Mouse (Mus musculus) Muller cell, postnatal 12 days (primary cell): ENCODE data around the gene Ackr4.
A peak's percentile ranks its signal among the peaks of the same experiment; 100 is the strongest.

Source experiments
- DNase-seq: peaks from one replicate; pipeline ENCODE4 v3.0.0-alpha.2; 2015; ENCODE audit errors: inconsistent ontology term

Gene Ackr4

DNA sequence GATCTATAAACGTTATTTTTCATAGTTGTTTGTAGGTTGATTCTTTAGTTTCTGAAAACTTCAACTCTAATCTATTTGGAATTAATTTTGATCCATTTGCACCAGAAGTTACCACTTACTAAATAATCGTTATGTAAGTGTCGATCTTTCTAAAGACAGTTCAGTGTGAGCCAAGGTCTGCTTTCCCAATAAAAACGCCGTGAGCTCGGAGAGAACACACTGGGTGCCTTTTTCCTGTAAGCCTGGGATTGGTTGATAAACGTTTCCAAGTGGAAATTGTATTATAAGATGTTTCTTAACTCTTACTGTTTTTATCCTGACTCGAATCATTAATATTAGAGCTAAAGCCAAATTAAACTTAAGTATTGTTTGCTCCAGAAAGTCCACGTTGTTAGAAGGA is 19.8 kb downstream of the Ackr4 start:
- DNase-seq: no peak

DNA sequence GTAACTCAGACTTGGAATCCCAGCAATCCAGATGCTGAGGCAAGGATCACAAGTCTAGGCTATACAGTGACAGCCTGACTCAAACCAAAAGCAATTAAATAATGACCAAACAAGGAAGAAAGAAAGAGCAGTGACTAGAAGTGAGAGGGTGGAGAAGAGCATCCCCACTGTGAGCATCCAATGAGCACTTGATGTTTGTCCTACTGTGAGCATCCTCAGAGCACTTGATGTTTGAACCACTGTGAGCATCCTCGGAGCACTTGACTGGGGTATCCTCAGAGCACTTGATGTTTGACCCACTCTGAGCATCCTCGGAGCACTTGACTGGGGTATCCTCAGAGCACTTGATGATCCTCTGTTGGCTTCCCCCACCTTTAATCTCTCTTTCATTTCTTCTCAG is 21.7 kb downstream of the Ackr4 start:
- no peak for DNase-seq

DNA sequence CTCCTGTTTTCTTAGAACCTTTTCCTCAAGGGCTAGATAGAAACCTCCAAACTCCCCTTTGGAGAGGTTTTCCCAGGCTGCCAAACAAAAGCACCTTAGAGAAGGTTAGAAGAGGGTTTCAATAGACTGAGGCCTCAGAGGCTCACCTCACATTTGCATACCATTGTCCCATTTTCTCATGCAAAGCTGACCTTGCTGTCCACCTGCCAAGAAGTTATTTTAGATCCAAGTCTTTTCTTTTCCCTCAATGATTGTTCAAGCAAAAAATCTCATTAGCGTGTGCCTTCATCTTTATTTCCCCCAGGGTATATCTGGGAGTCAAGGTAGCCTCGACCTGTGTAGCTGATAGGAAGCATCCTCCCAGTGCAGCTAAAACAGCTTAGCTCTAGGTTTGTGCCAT is 23.8 kb downstream of the Ackr4 start:
- no peak for DNase-seq

DNA sequence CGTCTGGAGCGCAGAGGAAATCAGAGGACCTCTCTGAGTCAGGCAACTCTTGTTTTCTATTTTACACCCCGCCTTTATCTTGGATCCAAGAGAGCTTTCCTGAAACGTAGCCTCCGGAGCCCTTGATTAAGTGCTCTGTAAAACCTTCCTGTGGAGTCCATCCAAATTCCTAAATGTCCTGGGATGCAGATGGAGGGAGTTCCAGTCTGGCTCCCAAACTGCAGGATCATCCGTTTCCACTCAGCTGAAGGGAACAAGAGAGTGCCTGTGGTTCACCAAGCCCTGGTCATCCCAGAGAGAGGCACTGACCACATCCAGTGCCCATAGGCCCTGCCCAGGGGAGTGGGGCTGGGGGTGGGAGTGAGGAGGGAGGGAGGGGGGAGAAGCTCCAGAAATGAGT is 24.4 kb downstream of the Ackr4 start:
- DNase-seq: peak; percentile 52

DNA sequence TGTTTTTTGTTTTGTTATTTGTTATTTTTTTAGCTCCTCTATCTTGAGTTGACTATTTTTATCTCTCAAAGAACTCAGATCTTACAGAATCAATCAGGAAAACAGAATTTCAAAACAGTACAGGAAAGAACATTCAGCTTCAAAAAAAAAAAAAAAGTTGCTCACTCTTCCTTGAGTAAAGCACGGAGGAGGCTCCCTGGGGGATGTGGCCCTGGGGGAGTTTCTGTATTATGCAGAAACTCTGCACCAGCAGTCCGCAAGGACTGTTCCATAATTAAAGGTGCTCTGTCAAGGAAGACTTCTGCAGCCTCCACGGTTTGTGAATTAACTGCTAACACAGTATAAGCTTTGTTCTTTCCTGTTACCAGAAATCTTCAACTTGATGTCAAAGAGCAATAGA is 25.3 kb downstream of the Ackr4 start:
- no peak for DNase-seq

DNA sequence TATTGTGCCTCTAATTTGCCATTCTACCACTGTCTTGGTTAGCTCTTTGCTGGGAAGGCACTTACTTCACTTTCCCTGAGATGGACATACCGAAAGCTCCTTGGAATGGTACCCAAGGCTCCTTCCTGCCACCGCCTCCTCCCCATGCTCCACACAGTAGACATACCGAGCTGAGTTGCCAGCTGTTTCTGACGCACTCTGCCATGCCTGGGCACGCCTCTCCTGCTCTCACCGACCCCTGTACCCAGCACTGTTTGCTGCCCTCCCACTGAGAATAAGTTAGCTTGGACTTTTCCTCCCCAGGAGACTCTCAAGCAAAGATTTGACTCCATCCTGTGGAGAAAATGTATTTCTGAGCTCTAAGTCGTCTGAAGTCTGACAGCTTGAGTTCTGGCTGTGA is 25.9 kb downstream of the Ackr4 start:
- no peak for DNase-seq

DNA sequence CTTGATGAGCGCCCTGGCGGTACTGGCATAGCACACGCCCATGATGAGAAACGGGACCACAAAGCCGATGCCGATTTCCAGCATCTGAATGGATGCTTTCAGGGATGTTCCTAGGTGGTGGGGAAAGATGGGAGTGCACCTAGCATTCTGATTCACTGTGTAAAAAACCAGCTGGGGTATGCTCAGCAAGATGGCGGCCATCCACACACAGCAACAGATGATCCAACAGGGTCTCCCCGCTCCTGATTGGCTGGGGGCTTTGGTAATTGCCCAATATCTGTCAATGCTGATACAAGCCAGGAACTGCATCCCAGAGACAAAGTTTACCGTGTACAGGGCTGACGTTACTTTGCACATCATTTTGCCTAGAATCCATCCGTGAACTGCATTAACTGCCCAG is 27.7 kb downstream of the Ackr4 start:
- no peak for DNase-seq

DNA sequence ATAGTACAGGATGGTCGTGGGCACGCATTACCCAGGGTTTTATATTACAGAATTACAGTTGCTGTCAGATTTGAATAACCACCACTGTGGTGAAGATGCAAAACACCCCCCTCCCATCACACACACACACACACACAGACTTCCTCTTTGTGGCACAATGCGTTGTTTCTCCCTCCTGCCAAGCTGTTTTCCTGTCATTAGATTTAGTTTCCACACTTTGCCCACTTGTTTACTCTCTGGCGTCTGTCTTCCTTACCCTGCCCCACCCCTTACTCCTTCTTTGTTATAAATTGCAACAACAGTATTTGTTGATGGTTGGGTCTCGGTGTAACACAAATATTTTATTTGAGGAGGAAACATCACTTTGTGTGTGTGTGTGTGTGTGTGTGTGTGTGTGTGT is 28.5 kb downstream of the Ackr4 start:
- no peak for DNase-seq

DNA sequence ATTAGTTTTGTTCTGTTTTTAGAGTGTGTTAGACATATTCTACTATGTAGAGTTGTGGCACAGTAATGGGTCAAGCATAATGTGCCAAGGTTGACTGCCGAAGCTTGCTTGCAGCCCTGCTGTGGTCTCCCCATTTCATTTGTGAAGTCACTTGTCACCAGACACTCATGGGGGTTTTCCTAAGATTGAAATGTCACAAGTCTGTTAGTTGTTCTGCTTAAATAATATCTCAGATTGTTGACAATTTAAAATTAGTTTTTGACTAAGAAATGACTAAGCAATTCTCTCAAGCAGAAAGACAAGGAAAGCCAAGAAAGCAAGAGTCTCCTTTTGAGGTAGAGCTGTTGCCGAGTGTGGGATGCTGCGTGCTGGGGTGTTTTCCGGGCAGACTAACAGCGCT is 33.8 kb downstream of the Ackr4 start:
- DNase-seq: no peak

DNA sequence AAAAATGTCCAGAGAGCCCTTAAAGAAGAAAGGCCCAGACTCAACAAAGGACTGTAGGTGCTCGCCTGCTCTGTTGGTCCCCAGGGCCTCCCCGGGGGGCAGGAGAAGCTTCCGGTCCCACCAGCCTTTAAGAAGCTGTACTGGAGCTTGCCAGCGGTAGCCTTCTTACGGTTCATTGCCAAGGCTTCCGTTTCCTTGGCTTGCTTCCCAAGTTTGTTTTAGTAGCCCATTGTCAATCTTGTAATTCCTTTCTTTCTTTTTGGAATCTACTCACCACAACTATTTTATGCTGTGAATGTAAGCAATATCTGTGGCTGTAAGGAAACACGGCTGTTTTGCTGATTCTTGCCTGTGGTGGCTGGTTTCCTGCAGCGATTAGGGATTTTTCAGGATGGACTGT is 38.2 kb downstream of the Ackr4 start:
- DNase-seq: peak; percentile 84

DNA sequence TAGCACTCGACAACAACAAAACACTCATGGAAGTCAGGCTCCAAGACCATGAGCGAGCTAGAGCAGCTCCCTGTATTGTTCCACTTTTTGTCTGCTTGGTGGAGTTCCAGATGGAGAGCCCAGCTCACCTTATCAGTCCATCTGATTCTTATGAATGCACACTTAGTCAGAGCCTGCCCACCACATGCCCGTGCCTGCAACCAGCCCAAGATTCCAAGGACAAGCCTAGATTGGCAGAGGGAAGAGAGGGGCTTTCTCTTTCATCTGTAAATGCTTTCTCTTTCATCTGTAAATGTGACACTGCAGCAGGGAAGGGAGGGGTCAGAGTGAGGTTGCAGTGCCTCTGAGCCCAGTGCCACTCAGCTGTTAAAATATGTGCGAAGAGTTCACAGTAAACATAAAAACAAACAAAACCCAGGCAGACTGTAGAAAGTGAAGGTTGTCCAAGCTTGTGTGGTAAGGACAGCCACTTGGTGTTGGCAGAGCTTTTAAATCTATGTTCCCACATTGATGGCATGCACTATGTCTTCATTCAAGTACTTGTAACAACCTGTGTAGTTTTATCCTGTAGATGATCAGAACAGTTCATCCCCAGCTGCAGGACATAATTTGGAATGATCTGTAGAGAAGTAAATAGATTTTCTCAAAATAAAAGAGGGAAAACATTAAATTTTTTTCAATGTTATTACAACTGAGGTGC is 40.9 kb downstream of the Ackr4 start:
- DNase-seq: no peak

DNA sequence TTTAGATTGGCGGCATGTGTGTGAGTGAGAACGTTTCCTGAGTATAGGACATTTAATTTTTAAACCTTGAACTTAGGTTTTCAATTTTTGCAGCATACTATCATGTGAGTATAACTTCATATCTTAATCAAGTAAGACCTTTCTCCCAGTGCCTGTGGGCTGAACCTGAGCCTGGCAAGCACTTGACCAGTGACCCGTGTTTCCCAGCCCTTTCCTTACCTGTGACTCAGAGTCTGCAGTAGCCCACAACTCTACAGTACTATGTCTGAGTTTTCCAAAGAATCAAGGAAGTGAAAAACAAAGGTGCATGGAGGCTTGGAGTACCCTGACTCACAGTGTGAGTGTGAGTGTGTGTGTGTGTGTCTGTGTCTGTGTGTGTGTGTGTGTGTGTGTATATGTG is 46.7 kb downstream of the Ackr4 start:
- DNase-seq: no peak

DNA sequence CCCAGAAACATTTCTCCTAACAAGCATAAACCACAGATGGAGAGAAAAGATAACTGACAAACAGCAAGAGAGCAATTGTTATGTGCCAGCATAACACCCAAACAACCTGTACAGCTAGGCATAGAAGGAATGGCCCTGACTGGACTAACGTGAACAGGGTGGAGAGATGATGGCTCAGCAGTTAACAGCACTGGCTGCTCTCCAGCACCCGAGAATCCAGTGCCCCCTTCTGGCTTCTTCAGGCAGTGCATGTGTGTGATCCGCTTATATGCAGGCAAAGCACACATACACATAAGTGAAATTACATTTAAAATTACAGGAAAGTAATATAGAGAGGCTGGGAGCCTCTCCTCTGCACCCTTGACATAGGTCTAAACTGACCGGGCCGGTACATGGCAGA is 47.4 kb downstream of the Ackr4 start:
- no peak for DNase-seq

DNA sequence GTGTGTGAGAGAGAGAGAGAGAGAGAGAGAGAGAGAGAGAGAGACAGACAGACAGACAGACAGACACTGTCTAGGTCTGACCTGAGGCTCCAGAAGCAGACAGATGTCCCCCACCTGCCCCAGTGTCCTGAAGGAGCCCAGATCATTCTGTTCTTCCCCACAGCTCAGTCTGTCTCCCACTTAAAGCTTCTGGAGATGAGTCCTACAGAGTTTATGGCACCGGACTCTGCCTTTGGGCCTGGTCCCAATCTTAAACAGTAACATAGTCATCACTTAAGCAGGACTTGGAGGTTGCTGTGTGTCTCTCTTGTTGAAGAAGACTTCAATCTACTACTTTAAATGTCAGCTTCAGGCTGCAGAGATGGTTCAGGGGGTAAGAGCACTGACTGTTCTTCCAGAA is 48.0 kb downstream of the Ackr4 start:
- DNase-seq: no peak

DNA sequence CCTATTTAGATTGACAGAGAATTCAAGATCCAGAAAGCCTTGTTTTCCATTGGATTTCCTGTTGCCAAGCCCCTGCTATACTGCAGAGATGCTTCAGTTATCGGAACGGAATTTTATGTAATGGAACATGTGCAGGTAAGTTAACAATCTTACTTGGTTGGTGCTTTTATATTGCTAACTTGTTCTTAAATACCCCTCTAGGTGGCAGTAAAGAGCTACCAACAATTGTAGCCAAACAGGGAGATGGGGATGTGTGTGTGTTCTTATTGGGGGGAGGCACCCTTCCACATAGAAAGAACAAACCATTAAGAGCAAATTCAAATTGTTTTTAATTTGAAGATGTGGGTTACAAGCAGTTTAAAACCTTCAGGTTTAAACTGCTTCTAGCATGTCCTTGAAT is 50.9 kb downstream of the Ackr4 start:
- DNase-seq: no peak

DNA sequence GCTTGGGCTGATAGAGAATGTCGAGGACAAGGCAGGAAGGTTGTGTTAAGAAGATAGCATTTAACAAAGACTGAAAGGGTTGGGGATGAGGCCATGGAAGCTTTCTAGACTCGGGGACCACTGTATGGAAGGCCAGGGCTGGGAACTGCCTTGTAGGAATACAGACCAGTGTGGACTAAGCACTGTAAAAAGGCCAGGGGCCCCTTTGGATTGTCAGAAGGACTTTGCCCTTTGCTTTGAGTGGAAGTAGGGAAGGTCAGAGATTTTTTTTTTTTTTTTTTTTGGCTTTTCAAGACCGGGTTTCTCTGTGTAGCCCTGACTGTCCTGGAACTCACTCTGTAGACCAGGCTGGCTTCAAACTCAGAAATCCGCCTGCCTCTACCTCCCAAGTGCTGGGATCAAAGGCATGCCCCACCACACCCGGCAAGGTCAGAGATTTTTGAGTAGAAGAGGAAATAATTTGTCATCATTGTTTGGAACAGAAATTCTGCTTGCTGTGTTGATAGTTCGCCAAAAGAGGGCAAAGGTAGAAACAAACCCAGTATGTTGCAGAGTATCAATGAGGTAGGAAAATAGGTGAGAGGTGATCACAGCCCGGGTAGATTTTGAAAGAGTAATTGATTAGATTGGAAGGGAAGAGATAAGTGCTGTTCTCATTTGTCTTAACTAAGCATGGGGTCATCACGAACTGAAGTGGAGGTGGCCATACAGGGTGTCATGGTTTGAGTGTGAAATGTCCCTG is 55.7 kb downstream of the Ackr4 start:
- no peak for DNase-seq

DNA sequence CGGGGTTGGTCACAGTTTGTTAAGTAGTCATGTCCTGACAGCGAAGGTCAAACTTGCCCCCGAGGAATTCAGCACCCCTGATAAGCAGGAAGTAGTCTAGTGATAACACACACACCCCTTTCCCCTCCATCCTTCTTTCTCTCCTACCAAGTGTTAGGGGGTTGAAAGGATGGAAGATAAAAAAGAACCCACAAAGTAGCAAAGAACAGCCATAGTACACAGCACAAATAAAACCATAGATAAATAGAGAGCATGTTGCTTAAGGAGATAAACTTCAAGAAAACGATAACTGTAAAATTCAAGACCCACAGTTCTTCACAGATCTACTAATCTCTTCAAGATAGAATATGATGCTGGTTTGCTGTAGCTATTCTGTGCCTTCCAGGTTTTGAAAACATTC is 56.5 kb downstream of the Ackr4 start:
- no peak for DNase-seq

DNA sequence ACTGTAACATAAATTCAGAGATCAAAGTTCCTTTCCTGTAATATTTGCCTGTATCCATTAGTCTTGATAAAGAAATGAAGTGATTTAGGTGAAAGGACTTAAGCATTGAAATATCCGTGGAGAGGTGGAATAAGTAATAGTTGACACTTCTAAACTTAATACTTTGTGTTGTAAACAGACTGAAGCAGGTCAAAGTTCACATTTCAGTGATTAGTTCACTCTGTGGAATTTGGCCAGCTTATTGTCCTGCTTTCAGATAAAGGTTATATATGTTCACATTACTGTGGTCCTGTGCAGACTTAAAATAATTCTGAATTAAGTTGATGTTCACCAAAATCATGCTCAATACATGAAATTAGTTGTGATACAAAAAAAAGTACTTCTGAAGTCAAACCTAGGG is 62.2 kb downstream of the Ackr4 start:
- no peak for DNase-seq

DNA sequence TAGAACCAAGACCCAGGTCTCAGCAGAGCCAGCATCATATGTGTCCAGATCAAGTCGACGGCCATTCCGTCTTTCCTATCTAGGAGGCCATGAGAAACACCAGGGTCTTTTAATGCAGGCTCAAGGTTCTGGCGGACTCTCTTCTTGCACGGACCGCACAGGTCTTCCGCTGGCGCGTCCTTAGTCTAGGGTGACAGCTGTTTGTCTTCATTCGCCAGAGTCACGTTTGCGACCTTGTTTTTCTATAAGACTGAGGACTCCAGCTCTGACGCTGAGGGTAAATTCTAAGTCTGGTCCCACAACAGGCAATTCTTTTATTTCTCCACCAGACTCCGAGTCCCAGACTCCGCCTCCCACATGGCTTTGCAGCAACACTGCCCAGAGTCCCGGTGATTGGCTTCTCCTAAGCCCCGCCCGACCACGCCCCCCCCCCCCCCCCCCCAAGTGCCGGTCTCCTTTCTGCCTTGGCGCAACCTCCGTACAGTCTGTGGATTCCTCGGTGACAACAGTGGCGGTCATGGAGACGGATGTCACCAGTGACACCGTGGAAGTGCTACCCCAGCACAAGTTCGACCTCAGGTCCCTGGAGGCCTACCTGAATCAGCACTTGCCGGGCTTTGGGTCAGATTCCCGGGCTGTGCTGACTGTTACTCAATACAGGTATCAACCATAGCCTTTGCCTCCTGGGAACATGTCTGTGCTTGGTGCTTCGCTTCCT is 63.3 kb downstream of the Ackr4 start, which contains the start of gene Acad11:
Gene Acad11 (plus strand): TSS at position 134 of the 718 bp plus-strand sequence.
- peak; percentile 97 for DNase-seq

DNA sequence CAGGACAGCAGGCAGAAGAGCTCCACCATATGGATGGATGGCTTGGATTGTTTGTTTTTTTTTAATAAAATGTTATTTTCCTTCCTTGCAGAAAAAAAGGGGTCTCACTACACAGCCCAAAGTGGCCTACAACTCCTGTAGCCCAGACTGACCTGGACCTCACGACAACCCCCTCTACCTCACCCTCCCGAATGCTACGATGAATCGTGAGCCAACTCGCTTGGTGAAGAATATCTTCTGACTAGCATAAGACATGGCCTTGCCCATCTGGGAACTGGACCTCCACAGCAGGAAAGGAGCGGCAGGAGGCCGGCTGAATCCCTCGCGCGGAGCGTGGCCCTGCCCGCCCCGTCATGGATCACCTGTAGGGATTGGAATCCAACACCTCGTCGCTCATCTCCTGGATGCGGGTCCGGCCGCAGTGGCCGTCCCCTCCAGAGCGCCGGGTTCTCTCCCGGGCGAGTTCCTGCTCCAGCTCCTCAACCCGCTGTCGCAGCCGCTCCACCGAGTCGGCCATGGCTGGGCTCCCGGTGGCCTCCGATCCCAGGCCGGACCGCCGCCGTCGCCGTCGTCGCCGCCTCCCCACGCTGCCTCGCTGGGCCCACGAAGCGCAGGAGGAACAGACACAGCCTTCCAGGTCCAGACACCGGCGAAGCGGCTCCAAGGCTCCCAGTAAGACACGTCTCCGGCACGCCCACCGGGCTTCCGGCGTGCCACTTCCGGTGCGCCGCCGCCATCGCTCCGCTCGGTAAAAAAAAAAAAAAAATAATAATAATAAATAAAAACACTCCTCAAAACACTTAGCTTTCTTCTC is 64.1 kb downstream of the Ackr4 start, which contains the start of gene Uba5:
Gene Uba5 (minus strand): TSS at position 705 of the 814 bp plus-strand sequence.
- no peak for DNase-seq

DNA sequence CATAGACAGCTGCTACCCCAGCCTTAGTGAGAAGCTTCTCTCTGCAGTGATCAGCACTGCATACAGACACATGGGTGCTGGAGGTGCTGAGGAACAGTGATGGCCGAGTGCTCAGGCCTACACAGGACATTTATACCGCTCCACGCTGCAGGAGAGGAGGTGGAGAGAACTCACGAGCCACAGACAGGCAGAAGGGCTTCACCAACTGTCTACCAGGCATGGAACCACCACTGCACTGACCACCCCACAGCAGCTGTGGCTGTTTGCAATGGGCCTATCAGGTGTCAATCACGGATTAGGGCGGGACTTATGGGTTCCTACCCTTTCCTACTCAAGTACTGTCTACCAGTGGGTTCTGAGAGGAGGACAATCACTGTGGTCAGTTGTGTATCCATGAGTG is 75.7 kb downstream of the Ackr4 start:
- DNase-seq: no peak

DNA sequence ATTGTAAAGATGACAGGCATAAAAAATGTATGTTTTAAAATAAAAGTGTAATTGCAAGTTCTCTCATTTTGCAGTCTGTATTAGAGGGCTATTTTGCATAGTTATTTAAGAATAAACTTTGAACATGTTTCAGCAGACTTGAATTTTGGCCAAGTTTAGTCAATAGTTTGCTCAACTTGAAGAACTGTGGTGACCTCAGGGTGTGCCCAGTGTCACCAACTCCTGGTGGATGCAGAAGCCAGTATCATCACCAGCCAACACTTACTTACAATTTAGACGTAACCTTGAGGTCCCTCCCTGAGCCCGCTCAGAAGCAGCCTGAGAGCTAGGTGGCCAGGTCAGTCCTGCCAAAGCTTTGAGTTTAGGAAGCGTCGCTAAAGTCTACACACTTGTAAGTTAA is 83.1 kb downstream of the Ackr4 start:
- DNase-seq: no peak
